Mouse (Mus musculus) frontal cortex, postnatal 14 days (tissue): ENCODE results near the gene Gm16429.
"Not testable (repeated sequence)": the region's sequence is repeated elsewhere in the genome, so short reads cannot be mapped to it uniquely, and the experiment has no call there.

ENCODE experiments used
- DNase-seq, 2 experiments: peaks; one replicate each; pipeline ENCODE4 v3.0.0; 2022; ENCODE audit warnings: low spot score in 2 of 2

Gm16429 gene

GRCm38 (mm10) chr5:93928952-93929351 lies at the start of gene Gm16429:
Gene Gm16429 (minus strand): TSS chr5:93929052.
- DNase-seq = not testable (repeated sequence)
